8 mouse cellular contexts compared by ENCODE assay signal in genomic region chr7:75586113-75586512, GRCm38 (mm10).
DNase-seq lines count a peak whose midpoint lies in the region; ATAC-seq and TF ChIP-seq lines count a peak whose summit lies in the region.

No protein-coding gene starts in this region.

- peak overlapping the region; percentile 19; the same call in 1 of the 2 replicates for H3K27ac ChIP-seq in kidney, postnatal 0 days
- peak overlapping the region; percentile 81 for H3K27ac ChIP-seq in heart, embryonic 13.5 days (replicated peaks)

- no peaks in the 10 kb centered on the region for H3K4me1 ChIP-seq in kidney, postnatal 0 days (replicated peaks; ENCODE audit: insufficient read depth, low read length)
- peaks cover 72% of the 10 kb centered on the region for H3K4me1 ChIP-seq in heart, embryonic 13.5 days

- peak; percentile 15 for DNase-seq in kidney, postnatal 0 days (ENCODE audit: low spot score)
- DNase-seq in kidney, postnatal 14 days = no peak
- DNase-seq in lung, postnatal 4 days = peak; percentile 62 to 71
- DNase-seq in thymus, postnatal 10 days (ENCODE audit: low spot score in 2 of 2) = peak; percentile 78 to 85
- DNase-seq in right cerebral cortex, postnatal 36 days (ENCODE audit: low spot score in 2 of 2) = no peak
- DNase-seq in adrenal gland, postnatal 4 days (ENCODE audit: low spot score in 2 of 2) = no peak
- no peak for DNase-seq in cerebellum, adult 11-12 months

- H3K9me3 ChIP-seq in kidney, postnatal 0 days (replicated peaks; ENCODE audit: low read length) = no peaks in the 10 kb centered on the region
- H3K9me3 ChIP-seq in heart, embryonic 13.5 days = no peaks in the 10 kb centered on the region

- ATAC-seq in kidney, postnatal 0 days (replicated peaks; ENCODE audit: low FRiP score, low read depth) = no peak
- ATAC-seq in heart, embryonic 13.5 days (ENCODE audit: extremely low read depth, insufficient number of reproducible peaks, low FRiP score, low TSS enrichment) = peak; percentile 46; the same call in 1 of the 2 replicates

- no peak overlapping the region for H3K9ac ChIP-seq in kidney, postnatal 0 days (ENCODE audit: low read depth, low read length)
- H3K9ac ChIP-seq in heart, embryonic 13.5 days = peak overlapping the region; percentile 58

- H3K4me3 ChIP-seq in kidney, postnatal 0 days (replicated peaks; ENCODE audit: low read depth, low read length) = no peak overlapping the region
- H3K4me3 ChIP-seq in heart, embryonic 13.5 days = peak overlapping the region; percentile 26

- 41% methylated on average over 14 of the region's 14 CpGs for WGBS in kidney, postnatal 0 days
- WGBS in heart, embryonic 13.5 days = 7% methylated on average over 14 of the region's 14 CpGs

- TF ChIP-seq CTCF in kidney, postnatal 0 days (IDR thresholded peaks at IDR 0.05; ENCODE audit: low read depth) = no peak

- H3K27me3 ChIP-seq in kidney, postnatal 0 days (ENCODE audit: insufficient read depth, low read length) = no peaks in the 10 kb centered on the region
- no peaks in the 10 kb centered on the region for H3K27me3 ChIP-seq in heart, embryonic 13.5 days (replicated peaks)

- H3K36me3 ChIP-seq in kidney, postnatal 0 days (ENCODE audit: insufficient read depth, low read length) = peaks cover 1% of the 10 kb centered on the region; the same call in 1 of the 2 replicates
- peaks cover 45% of the 10 kb centered on the region for H3K36me3 ChIP-seq in heart, embryonic 13.5 days

- H3K4me2 ChIP-seq in kidney, postnatal 0 days (ENCODE audit: low read length) = no peak overlapping the region
- peak overlapping the region; percentile 54 for H3K4me2 ChIP-seq in heart, embryonic 13.5 days

Comparison
In these comparisons a context has a peak if more than half of its experiments do, and no peak if none do; other contexts are left out.
1. DNase-seq: peak in kidney, postnatal 0 days (single experiment), lung, postnatal 4 days (2 of 2) and thymus, postnatal 10 days (2 of 2); none in kidney, postnatal 14 days (single experiment), right cerebral cortex, postnatal 36 days (0 of 2), adrenal gland, postnatal 4 days (0 of 2) and cerebellum, adult 11-12 months (single experiment).